Mouse (Mus musculus) A20 (cell line): ENCODE data around the gene Wasf2.
A peak's percentile ranks its signal among the peaks of the same experiment; 100 is the strongest.

Experiments used
- DNase-seq: peaks from one replicate; pipeline ENCODE4 v3.0.0-alpha.2; 2011; ENCODE audit warnings: low read depth, low spot score

Wasf2 gene

DNA sequence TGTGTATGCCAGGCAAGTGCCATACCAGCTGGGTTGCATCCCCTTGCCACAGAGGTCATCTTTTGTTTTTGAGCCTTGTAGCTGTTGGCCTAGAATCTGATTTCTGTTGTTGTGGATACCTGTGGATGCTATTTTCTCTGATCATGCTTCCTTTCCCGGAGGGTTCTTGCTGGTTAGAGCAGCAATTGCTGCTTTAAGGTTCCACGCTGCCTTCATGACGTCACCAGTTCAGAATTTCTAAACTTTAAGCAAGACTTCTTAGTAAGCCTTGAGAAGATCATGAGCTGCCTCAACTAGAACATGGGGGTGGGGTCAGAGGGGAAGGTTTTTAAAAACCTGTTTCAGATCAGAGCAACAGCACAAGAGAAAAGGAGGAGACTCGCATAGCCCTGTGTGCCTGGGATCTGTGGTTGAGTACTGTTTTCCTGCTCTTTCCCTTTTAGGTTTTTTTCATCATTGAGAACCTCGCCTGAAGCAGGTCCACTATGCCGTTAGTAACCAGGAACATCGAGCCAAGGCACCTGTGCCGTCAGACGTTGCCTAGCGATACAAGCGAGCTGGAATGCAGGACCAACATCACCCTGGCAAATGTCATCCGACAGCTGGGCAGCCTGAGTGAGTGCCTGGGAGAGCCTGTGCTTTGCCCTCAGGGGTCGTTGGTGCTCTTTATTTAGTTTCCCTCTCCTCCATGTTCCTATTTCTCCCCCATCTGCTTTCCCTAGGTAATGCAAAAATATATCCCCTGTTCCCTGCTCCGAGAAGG lies 45.9 kb downstream of the Wasf2 start:
- DNase-seq = no peak

DNA sequence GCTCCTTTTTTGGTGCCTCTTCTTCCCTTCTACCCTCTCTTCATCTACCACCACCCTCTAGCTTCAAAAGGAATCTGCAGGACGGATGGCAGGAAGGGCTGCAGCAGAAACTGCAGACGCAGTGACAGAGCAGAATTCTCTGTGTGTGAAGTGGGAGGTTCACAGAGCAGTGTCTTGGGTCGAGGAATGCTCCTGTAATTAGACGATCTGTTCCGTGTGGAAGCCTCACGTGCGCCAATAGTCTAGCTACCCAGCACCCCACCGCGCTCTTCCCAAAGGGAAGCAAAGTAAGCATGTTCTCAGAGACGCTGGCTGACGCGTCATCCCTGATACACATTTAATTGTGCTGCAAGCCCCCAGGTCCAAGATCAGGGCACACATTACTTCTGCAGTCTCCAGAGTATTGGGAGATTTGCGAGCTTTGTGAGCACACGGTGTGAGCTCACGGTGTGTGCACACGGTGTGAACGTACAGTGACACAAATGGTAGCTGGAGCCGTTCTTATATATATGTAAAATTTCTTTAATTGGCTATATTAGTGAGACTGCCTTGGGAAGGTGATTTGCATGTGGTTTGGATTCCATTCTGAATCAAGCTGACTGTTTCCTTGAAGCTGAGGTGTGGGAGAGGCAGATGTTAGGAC lies 46.6 kb downstream of the Wasf2 start:
- DNase-seq = no peak

DNA sequence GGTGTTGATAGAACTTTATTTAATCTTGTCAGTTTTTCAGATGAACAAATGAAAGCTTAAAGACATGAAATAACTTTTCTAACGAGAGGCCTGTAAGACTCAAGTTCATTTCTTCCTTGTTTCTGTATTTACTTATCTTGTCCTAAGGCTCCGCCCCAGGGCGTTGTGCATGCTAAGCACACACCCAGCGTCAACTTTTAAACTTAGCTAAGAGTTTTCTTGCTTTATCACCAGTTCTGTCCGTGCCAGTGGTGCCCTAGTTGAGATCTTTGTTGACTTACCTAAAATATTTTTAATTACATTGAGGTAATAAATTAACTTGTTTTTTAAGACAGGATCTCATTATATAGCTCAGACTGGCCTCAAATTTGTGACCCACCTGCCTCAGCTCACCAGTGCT lies 48.0 kb downstream of the Wasf2 start:
- no peak for DNase-seq

DNA sequence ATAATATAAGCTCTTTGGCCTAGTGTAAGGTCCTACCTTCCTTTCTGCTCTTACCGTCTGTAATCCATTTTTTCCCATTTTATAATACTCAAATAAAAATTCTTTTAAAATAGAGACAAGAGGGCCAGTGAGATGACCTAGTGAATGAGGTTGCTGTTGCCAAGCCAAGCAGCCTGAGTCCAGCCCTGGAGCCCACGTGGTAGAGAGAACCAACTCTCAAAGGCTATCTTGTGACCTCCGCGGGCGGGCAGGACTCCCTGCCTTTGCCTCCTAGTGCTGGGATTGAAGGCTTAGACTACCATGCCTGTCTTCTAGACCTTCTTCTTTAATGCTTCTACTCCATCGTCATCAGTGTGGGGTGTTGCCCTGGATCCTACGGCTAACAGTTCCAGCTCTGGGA lies 49.0 kb downstream of the Wasf2 start:
- DNase-seq = no peak

GRCm38 (mm10) chr4:133182439-133183033 lies 52.2 kb downstream of the Wasf2 start:
- DNase-seq = peak; percentile 53

GRCm38 (mm10) chr4:133184031-133184897 lies 54.0 kb downstream of the Wasf2 start:
- DNase-seq = no peak

- no peak for DNase-seq
Measured at GRCm38 (mm10) chr4:133184898-133185665, 54.8 kb downstream of the Wasf2 start.

- no peak for DNase-seq
Measured at GRCm38 (mm10) chr4:133185893-133186292, 55.6 kb downstream of the Wasf2 start.

GRCm38 (mm10) chr4:133186856-133187255 lies 56.6 kb downstream of the Wasf2 start:
- no peak for DNase-seq

- DNase-seq = no peak
Measured at GRCm38 (mm10) chr4:133189396-133189795, 59.1 kb downstream of the Wasf2 start.

DNA sequence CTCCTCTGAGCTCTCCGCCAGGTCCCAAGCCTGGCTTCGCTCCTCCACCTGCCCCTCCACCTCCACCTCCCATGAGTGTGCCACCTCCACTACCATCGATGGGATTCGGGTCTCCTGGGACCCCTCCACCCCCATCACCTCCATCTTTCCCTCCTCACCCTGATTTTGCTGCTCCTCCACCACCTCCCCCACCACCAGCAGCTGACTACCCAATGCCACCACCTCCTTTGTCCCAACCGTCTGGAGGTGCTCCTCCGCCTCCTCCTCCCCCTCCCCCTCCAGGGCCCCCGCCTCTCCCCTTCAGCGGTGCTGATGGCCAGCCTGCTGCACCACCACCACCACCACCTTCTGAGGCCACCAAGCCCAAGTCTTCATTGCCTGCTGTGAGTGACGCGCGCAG lies 64.2 kb downstream of the Wasf2 start:
- no peak for DNase-seq

DNA sequence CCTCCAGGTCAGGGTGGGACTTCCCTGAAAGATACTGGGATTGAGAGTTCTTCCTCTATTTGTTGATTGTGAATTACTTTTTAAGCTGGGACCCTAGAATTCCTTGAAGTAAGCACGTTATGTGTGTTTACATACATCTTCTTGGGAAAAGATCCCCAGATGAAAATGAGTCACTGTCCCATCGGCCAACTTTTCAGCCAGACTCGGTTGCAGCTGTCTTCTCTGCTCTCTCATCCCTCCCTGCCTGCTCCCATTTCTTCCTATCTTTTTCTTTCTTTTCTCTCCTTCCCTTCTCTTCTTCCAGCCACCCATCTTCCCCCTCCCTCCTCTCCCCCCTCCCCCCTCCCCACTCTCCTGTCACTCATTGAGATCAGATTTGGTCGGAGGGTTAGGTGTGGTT lies 64.7 kb downstream of the Wasf2 start:
- DNase-seq = no peak

GRCm38 (mm10) chr4:133196136-133196535 lies 65.8 kb downstream of the Wasf2 start:
- peak; percentile 18 for DNase-seq

DNA sequence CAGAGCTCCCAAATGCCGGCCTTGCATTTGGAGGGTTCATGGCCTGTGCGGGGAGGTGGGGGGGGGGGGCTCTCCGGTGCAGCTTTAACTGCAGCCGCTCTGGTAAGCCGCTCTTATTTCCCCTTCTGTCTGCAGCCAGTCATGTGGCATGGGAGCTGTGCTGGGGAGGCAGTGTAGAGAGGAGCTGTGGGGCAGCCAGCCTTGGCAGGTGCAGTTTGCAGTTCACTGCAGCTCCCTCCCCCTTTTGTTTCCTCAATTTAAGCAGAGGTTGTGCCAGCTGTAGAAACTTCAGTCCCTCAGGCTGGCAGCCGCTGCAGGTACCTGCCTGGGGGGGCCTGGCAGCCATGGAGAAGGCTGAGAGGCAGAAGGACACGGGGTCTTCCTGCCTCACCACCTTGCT lies 66.5 kb downstream of the Wasf2 start:
- DNase-seq = peak; percentile 90

DNA sequence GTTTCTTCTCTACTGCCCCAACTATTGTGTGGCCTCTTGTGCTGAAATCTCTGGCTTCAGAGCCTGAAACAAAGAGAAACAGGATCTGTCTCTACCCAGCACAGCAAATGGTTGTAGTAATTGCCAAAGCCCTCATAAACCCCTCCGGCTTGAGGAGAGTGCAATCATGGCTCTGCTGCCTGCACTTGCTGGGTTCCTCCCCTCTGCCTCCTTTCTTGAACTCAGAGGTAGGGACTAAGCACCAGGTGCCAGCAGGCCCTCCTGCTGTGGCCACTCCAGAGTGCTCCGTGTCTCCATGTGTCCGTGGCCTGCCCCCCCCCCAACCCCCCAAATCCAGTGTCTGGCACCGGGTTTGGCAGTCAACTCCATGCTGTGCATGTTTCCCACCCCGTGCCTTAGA lies 67.0 kb downstream of the Wasf2 start:
- no peak for DNase-seq

DNA sequence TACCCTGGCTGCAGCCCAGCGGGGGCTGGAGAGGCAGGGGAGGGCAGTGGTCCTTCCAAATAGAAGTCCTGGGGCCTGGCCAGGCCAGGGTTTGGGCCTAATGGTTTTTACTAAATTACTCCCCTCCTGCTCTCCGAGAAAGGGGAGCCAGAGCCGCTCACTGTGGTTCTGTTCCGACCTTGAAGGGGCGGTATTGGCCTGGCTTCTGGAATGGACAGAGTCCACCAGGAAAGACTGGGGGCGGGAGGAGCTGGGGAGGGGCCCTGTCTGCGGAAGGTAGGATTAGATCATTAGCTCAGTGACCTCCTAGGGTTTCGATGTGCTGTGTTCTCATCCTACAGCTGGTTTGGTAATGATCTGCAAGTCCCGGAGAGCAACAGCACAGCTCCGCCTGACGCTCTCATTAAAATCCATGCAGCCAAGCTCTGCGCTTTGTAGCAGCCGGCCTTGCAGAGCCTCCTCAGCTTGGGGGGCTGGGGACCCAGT lies 67.5 kb downstream of the Wasf2 start:
- DNase-seq = no peak

- no peak for DNase-seq
Measured at GRCm38 (mm10) chr4:133198337-133199180, 68.3 kb downstream of the Wasf2 start.

DNA sequence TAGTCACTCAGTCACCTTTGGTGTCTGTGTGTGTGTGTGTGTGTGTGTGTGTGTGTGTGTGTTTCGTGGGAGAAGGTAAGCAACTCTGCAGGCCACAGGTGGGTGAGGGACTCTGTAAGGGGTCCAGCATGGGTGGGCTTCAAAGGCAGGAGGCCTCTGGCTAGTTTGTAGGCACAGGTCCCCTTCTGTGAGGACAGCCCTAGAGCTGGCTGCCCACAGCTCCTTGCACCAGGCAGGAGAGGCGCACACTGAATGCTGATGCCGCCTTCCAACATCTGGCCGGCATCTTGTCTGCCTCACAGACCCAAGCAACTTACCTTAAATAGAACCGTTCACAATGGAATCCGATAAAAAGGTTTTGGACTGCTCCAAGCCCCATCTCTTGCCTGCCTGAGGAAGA lies 69.4 kb downstream of the Wasf2 start:
- DNase-seq = no peak

DNA sequence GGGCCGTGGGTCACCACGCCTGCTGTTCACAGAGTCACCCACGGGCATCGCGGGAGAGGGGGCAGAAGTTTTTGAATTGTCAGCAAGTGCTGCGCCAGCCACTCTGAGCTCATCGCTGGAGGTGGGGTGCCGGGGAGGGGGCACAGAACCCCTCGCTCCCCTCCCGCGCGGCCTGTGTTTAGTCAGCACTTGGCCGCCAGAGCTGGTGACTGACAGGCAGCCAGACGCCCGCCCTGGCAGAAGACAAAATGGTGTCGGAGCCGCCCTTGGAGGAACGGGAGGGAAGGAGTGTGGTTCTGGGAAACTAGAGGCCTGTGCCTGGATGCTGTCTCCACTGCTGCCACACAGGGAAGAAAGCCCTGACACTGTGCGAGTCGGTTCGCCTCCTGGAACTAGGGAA lies 70.0 kb downstream of the Wasf2 start:
- DNase-seq = peak; percentile 24
